Mouse (Mus musculus) embryonic facial prominence, embryonic 15.5 days (tissue): ENCODE measurements around the gene Appl2. TPM values are rescaled to one million over a fixed set of nuclear protein-coding genes. Genes with fewer than 3 reads are reported as not detected.

Source experiments
- ATAC-seq: fragments of 200-750 bp; cut with Nextera tagmentation; 2 replicates; pipeline ENCODE4 v1.8.0; 2017; ENCODE audit warnings: low read depth, moderate TSS enrichment; ENCODE audit not compliant: insufficient number of reproducible peaks, low FRiP score, low TSS enrichment
- H3K27ac ChIP-seq: fragments of 300-500 bp; sonication (generic); replicated peaks from 2 replicates; pipeline ENCODE4 v1.5.1; 2015; ENCODE audit warnings: mild to moderate bottlenecking, inconsistent platforms
- H3K27me3 ChIP-seq: fragments of 300-500 bp; sonication (generic); 2 replicates; pipeline ENCODE4 v1.6.1; 2015; ENCODE audit warnings: inconsistent platforms
- H3K36me3 ChIP-seq: fragments of 300-500 bp; sonication (generic); 2 replicates; pipeline ENCODE4 v1.6.1; 2015; ENCODE audit warnings: mild to moderate bottlenecking, inconsistent platforms
- H3K4me1 ChIP-seq: fragments of 300-500 bp; sonication (generic); 2 replicates; pipeline ENCODE4 v1.6.1; 2015; ENCODE audit warnings: inconsistent platforms
- H3K4me2 ChIP-seq: fragments of 300-500 bp; sonication (generic); replicated peaks from 2 replicates; pipeline ENCODE4 v1.6.1; 2015; ENCODE audit warnings: mild to moderate bottlenecking, inconsistent platforms
- H3K4me3 ChIP-seq: fragments of 300-500 bp; sonication (generic); replicated peaks from 2 replicates; pipeline ENCODE4 v1.5.1; 2015; ENCODE audit warnings: mild to moderate bottlenecking, inconsistent platforms
- H3K9ac ChIP-seq: fragments of 300-500 bp; sonication (generic); 2 replicates; pipeline ENCODE4 v1.6.1; 2015; ENCODE audit warnings: inconsistent platforms
- H3K9me3 ChIP-seq: fragments of 300-500 bp; sonication (generic); replicated peaks from 2 replicates; pipeline ENCODE4 v1.6.1; 2016; ENCODE audit warnings: inconsistent platforms
- WGBS: fragments of 180-500 bp; shearing (Covaris S2); methylation state at CpG from one replicate; pipeline ENCODE4 v1.1.7; 2015; 5-methylcytosine and 5-hydroxymethylcytosine counted together
- polyA plus RNA-seq: library from polyadenylated mRNA; unstranded; fragments of >200 nt; fragmentation: Nextera tagmentation; extraction: Ambion mirVana; gene quantifications from 2 replicates; pipeline ENCODE4 v1.2.1, GENCODE M21; 2015

Appl2 gene
- polyA plus RNA-seq, 1 experiment from 2014 or later, result 56.6 TPM

- Histone ChIP-seq H3K4me1 (peaks cover 30% of the 10 kb centered on the region), H3K27me3 (no peaks in the 10 kb centered on the region), H3K36me3 (no peaks in the 10 kb centered on the region), H3K4me2 (no peak overlapping the region), H3K9ac (no peak overlapping the region), H3K9me3 (no peaks in the 10 kb centered on the region), H3K27ac (no peak overlapping the region), H3K4me3 (no peak overlapping the region)
- whole genome bisulfite sequencing, result 86% methylated on average over 7 of the region's 7 CpGs
- ATAC-seq, result no peak
Measured at GRCm38 (mm10) chr10:83646351-83646885, 2.1 kb downstream of the Appl2 start.

GRCm38 (mm10) chr10:83645716-83645990, 2.9 kb downstream of the Appl2 start:
- Histone ChIP-seq H3K4me3 (no peak overlapping the region), H3K9me3 (no peaks in the 10 kb centered on the region), H3K4me2 (no peak overlapping the region), H3K27ac (no peak overlapping the region), H3K36me3 (no peaks in the 10 kb centered on the region), H3K27me3 (no peaks in the 10 kb centered on the region), H3K9ac (no peak overlapping the region), H3K4me1 (peaks cover 30% of the 10 kb centered on the region)
- ATAC-seq, result no peak
- WGBS, result 90% methylated on average over 3 of the region's 3 CpGs

GRCm38 (mm10) chr10:83644865-83645715, 3.4 kb downstream of the Appl2 start:
- no peak for ATAC-seq
- Histone ChIP-seq H3K4me1 (peaks cover 30% of the 10 kb centered on the region), H3K27me3 (no peaks in the 10 kb centered on the region), H3K4me2 (no peak overlapping the region), H3K27ac (peak overlapping the region; percentile 39; the same call in 1 of the 2 replicates), H3K9me3 (no peaks in the 10 kb centered on the region), H3K9ac (no peak overlapping the region), H3K4me3 (no peak overlapping the region), H3K36me3 (no peaks in the 10 kb centered on the region)
- 70% methylated on average over 16 of the region's 16 CpGs for WGBS

- Histone ChIP-seq H3K4me1 (peaks cover 28% of the 10 kb centered on the region), H3K4me3 (no peak overlapping the region), H3K27ac (no peak overlapping the region), H3K4me2 (no peak overlapping the region), H3K9me3 (no peaks in the 10 kb centered on the region), H3K27me3 (no peaks in the 10 kb centered on the region), H3K36me3 (no peaks in the 10 kb centered on the region), H3K9ac (no peak overlapping the region)
- WGBS, result 75% methylated on average over 8 of the region's 8 CpGs
- no peak for ATAC-seq
Measured at GRCm38 (mm10) chr10:83644167-83644566, 4.4 kb downstream of the Appl2 start.

- H3K27me3 ChIP-seq, result no peaks in the 10 kb centered on the region
Measured at GRCm38 (mm10) chr10:83641641-83642040, 6.9 kb downstream of the Appl2 start.

GRCm38 (mm10) chr10:83639881-83640386, 8.6 kb downstream of the Appl2 start:
- Histone ChIP-seq H3K4me1 (peaks cover 13% of the 10 kb centered on the region; the same call in 1 of the 2 replicates), H3K36me3 (no peaks in the 10 kb centered on the region), H3K4me2 (no peak overlapping the region), H3K9ac (no peak overlapping the region), H3K27me3 (no peaks in the 10 kb centered on the region), H3K4me3 (no peak overlapping the region), H3K9me3 (no peaks in the 10 kb centered on the region), H3K27ac (no peak overlapping the region)
- no peak for ATAC-seq
- 73% methylated on average over 10 of the region's 10 CpGs for WGBS

More at GRCm38 (mm10) chr10:83641641-83642040, 6.9 kb downstream of the Appl2 start:
- no peaks in the 10 kb centered on the region for H3K9me3 ChIP-seq
- no peaks in the 10 kb centered on the region for H3K36me3 ChIP-seq
- peaks cover 17% of the 10 kb centered on the region for H3K4me1 ChIP-seq
- no peak for ATAC-seq
- WGBS, result 91% methylated on average over 3 of the region's 3 CpGs
- H3K4me3 ChIP-seq, result no peak overlapping the region
- no peak overlapping the region for H3K9ac ChIP-seq
- H3K27ac ChIP-seq, result no peak overlapping the region
- no peak overlapping the region for H3K4me2 ChIP-seq

GRCm38 (mm10) chr10:83637295-83637694, 11.2 kb downstream of the Appl2 start:
- no peak overlapping the region for H3K4me3 ChIP-seq
- no peak overlapping the region for H3K9ac ChIP-seq
- no peaks in the 10 kb centered on the region for H3K36me3 ChIP-seq
- no peaks in the 10 kb centered on the region for H3K27me3 ChIP-seq
- peaks cover 10% of the 10 kb centered on the region; the same call in 1 of the 2 replicates for H3K4me1 ChIP-seq
- H3K27ac ChIP-seq, result peak overlapping the region; percentile 44; the same call in 1 of the 2 replicates
- 0 out of 2 replicates have a peak, but pooled peaks have one; percentile 68 for ATAC-seq
- no peaks in the 10 kb centered on the region for H3K9me3 ChIP-seq
- no peak overlapping the region for H3K4me2 ChIP-seq
- WGBS, result 31% methylated on average over 6 of the region's 6 CpGs

GRCm38 (mm10) chr10:83636191-83636590, 12.3 kb downstream of the Appl2 start:
- no peak for ATAC-seq
- Histone ChIP-seq H3K27ac (no peak overlapping the region), H3K9ac (no peak overlapping the region), H3K27me3 (no peaks in the 10 kb centered on the region), H3K4me1 (peaks cover 10% of the 10 kb centered on the region; the same call in 1 of the 2 replicates), H3K36me3 (0 out of 2 replicates have a peak, but pooled peaks cover 10% of the 10 kb centered on the region), H3K4me3 (no peak overlapping the region), H3K4me2 (no peak overlapping the region), H3K9me3 (no peaks in the 10 kb centered on the region)
- 92% methylated on average over 2 of the region's 2 CpGs for WGBS

- 30% methylated on average over 5 of the region's 5 CpGs for WGBS
- Histone ChIP-seq H3K4me2 (no peak overlapping the region), H3K27me3 (no peaks in the 10 kb centered on the region), H3K9ac (no peak overlapping the region), H3K27ac (no peak overlapping the region), H3K9me3 (no peaks in the 10 kb centered on the region), H3K4me3 (no peak overlapping the region), H3K36me3 (0 out of 2 replicates have a peak, but pooled peaks cover 12% of the 10 kb centered on the region), H3K4me1 (peaks cover 10% of the 10 kb centered on the region; the same call in 1 of the 2 replicates)
- no peak for ATAC-seq
Measured at GRCm38 (mm10) chr10:83634461-83634860, 14.1 kb downstream of the Appl2 start.

- 0 out of 2 replicates have a peak, but pooled peaks cover 15% of the 10 kb centered on the region for H3K36me3 ChIP-seq
- ATAC-seq, result no peak
- H3K9ac ChIP-seq, result no peak overlapping the region
- no peaks in the 10 kb centered on the region for H3K9me3 ChIP-seq
- peaks cover 10% of the 10 kb centered on the region; the same call in 1 of the 2 replicates for H3K4me1 ChIP-seq
- H3K4me3 ChIP-seq, result no peak overlapping the region
- 60% methylated on average over 7 of the region's 7 CpGs for WGBS
- no peak overlapping the region for H3K4me2 ChIP-seq
- H3K27me3 ChIP-seq, result no peaks in the 10 kb centered on the region
- no peak overlapping the region for H3K27ac ChIP-seq
Measured at GRCm38 (mm10) chr10:83632806-83633374, 15.6 kb downstream of the Appl2 start.

GRCm38 (mm10) chr10:83631775-83632174, 16.8 kb downstream of the Appl2 start:
- Histone ChIP-seq H3K9ac (no peak overlapping the region), H3K9me3 (no peaks in the 10 kb centered on the region), H3K4me1 (peaks cover 6% of the 10 kb centered on the region; the same call in 1 of the 2 replicates), H3K27ac (no peak overlapping the region), H3K4me3 (no peak overlapping the region), H3K4me2 (no peak overlapping the region), H3K27me3 (no peaks in the 10 kb centered on the region), H3K36me3 (0 out of 2 replicates have a peak, but pooled peaks cover 23% of the 10 kb centered on the region)
- ATAC-seq, result no peak
- 84% methylated on average over 10 of the region's 10 CpGs for WGBS
